Mouse (Mus musculus): ENCODE results near the gene Spaca4. TPM values are rescaled to one million over a fixed set of nuclear protein-coding genes. Genes with fewer than 3 reads are reported as not detected.

Spaca4 gene
- polyA plus RNA-seq, 1 experiment = not detected

DNA sequence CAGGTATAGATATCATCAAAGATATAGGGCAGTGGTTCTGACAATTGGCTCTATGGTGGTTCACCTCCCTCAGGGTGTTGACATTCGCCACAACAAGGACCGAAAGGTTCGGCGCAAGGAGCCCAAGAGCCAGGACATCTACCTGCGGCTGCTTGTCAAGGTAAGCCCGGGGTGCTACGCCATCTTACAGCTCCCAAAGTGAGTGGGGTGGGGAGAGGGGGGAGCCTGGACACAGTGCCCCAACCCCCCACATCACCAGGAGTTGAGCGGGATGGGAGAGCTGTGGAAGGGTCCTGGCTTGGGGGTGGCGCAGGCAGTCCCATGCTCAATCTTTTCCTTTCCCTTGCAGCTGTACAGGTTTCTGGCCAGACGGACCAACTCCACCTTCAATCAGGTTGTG lies 6.4 kb downstream of the Spaca4 start:
- DNase-seq = no peak
- 90% methylated on average over 10 of the region's 10 CpGs for WGBS
- peaks cover 34% of the 10 kb centered on the region for H3K4me1 ChIP-seq (replicated peaks; ENCODE audit: control insufficient read depth, insufficient read depth, low read length)
- H3K27ac ChIP-seq (ENCODE audit: control insufficient read depth, insufficient read depth, low read length) = no peak overlapping the region
- no peaks in the 10 kb centered on the region for H3K27me3 ChIP-seq (ENCODE audit: control insufficient read depth, insufficient read depth, low read length)
- TF ChIP-seq CTCF (IDR thresholded peaks at IDR 0.05; ENCODE audit: borderline replicate concordance, control insufficient read depth, extremely low read depth, insufficient read depth, low read length, poor library complexity) (no peak), POLR2A (IDR thresholded peaks at IDR 0.05; ENCODE audit: control insufficient read depth, extremely low read depth, insufficient read depth, low read length, poor library complexity) (no peak)
- no peak overlapping the region for H3K4me3 ChIP-seq (ENCODE audit: control insufficient read depth, insufficient read depth, low read length)
- peaks cover 19% of the 10 kb centered on the region for H3K36me3 ChIP-seq (ENCODE audit: control insufficient read depth, insufficient read depth, low read length)

GRCm38 (mm10) chr7:45718331-45718730 lies 7.3 kb downstream of the Spaca4 start:
- WGBS = 0% methylated on average over 20 of the region's 20 CpGs
- Histone ChIP-seq H3K4me1 (replicated peaks; ENCODE audit: control insufficient read depth, insufficient read depth, low read length) (peaks cover 37% of the 10 kb centered on the region), H3K36me3 (ENCODE audit: control insufficient read depth, insufficient read depth, low read length) (peaks cover 19% of the 10 kb centered on the region), H3K4me3 (ENCODE audit: control insufficient read depth, insufficient read depth, low read length) (peak overlapping the region; percentile 80), H3K27ac (ENCODE audit: control insufficient read depth, insufficient read depth, low read length) (peak overlapping the region; percentile 12), H3K27me3 (ENCODE audit: control insufficient read depth, insufficient read depth, low read length) (no peaks in the 10 kb centered on the region)
- no peak for TF ChIP-seq POLR2A (IDR thresholded peaks at IDR 0.05; ENCODE audit: control insufficient read depth, extremely low read depth, insufficient read depth, low read length, poor library complexity)
- no peak; the same call in 1 of the 2 replicates for TF ChIP-seq CTCF (IDR thresholded peaks at IDR 0.05; ENCODE audit: borderline replicate concordance, control insufficient read depth, extremely low read depth, insufficient read depth, low read length, poor library complexity)
- DNase-seq = no peak

DNA sequence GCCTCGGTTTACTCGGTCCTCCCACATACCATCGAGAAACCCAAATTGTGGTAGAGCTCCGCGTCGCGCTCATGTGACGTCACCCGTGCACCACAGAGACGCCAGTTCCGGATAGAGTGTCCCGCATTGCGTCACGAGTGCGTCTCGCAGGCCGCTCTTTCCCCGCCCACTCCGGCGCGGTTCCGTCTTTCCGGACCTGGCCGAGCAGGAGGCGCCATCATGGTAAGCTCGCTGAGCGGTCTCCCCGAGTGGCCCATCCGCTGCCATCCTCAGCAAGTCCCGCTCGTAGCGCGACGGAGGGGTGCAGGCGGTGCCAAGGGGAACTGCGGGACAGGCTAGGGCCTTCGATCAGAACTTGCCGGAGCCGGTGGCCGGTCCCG lies 7.7 kb downstream of the Spaca4 start, which contains the start of gene Sphk2:
Gene Sphk2, minus strand, starts transcription at position 85 of the 380 bp plus-strand sequence.
- H3K27me3 ChIP-seq (ENCODE audit: control insufficient read depth, insufficient read depth, low read length) = no peaks in the 10 kb centered on the region
- peak within 1 kb of the TSS; percentile 41 for H3K27ac ChIP-seq (ENCODE audit: control insufficient read depth, insufficient read depth, low read length)
- peaks cover 37% of the 10 kb centered on the region for H3K4me1 ChIP-seq (replicated peaks; ENCODE audit: control insufficient read depth, insufficient read depth, low read length)
- H3K36me3 ChIP-seq (ENCODE audit: control insufficient read depth, insufficient read depth, low read length) = peaks cover 19% of the 10 kb centered on the region
- peak; percentile 94 for DNase-seq
- H3K4me3 ChIP-seq (ENCODE audit: control insufficient read depth, insufficient read depth, low read length) = peak within 1 kb of the TSS; percentile 80
- WGBS = under 1% methylated on average over 41 of the region's 41 CpGs
- TF ChIP-seq CTCF (IDR thresholded peaks at IDR 0.05; ENCODE audit: borderline replicate concordance, control insufficient read depth, extremely low read depth, insufficient read depth, low read length, poor library complexity) (peak; percentile 23; the same call in 1 of the 2 replicates), POLR2A (IDR thresholded peaks at IDR 0.05; ENCODE audit: control insufficient read depth, extremely low read depth, insufficient read depth, low read length, poor library complexity) (peak; percentile 95)

- Histone ChIP-seq H3K36me3 (ENCODE audit: control insufficient read depth, insufficient read depth, low read length) (peaks cover 19% of the 10 kb centered on the region), H3K27me3 (ENCODE audit: control insufficient read depth, insufficient read depth, low read length) (no peaks in the 10 kb centered on the region), H3K4me1 (replicated peaks; ENCODE audit: control insufficient read depth, insufficient read depth, low read length) (peaks cover 37% of the 10 kb centered on the region), H3K4me3 (ENCODE audit: control insufficient read depth, insufficient read depth, low read length) (peak overlapping the region; percentile 80), H3K27ac (ENCODE audit: control insufficient read depth, insufficient read depth, low read length) (peak overlapping the region; percentile 41; the same call in 1 of the 2 replicates)
- WGBS = 8% methylated on average over 31 of the region's 31 CpGs
- TF ChIP-seq POLR2A (IDR thresholded peaks at IDR 0.05; ENCODE audit: control insufficient read depth, extremely low read depth, insufficient read depth, low read length, poor library complexity) (no peak), CTCF (IDR thresholded peaks at IDR 0.05; ENCODE audit: borderline replicate concordance, control insufficient read depth, extremely low read depth, insufficient read depth, low read length, poor library complexity) (no peak)
- DNase-seq = no peak
Observed at GRCm38 (mm10) chr7:45716952-45717917, 8.4 kb downstream of the Spaca4 start.

- no peak for DNase-seq
- Histone ChIP-seq H3K4me3 (ENCODE audit: control insufficient read depth, insufficient read depth, low read length) (no peak overlapping the region), H3K4me1 (replicated peaks; ENCODE audit: control insufficient read depth, insufficient read depth, low read length) (peaks cover 37% of the 10 kb centered on the region)
Observed at GRCm38 (mm10) chr7:45716460-45716857, 9.2 kb downstream of the Spaca4 start.

DNA sequence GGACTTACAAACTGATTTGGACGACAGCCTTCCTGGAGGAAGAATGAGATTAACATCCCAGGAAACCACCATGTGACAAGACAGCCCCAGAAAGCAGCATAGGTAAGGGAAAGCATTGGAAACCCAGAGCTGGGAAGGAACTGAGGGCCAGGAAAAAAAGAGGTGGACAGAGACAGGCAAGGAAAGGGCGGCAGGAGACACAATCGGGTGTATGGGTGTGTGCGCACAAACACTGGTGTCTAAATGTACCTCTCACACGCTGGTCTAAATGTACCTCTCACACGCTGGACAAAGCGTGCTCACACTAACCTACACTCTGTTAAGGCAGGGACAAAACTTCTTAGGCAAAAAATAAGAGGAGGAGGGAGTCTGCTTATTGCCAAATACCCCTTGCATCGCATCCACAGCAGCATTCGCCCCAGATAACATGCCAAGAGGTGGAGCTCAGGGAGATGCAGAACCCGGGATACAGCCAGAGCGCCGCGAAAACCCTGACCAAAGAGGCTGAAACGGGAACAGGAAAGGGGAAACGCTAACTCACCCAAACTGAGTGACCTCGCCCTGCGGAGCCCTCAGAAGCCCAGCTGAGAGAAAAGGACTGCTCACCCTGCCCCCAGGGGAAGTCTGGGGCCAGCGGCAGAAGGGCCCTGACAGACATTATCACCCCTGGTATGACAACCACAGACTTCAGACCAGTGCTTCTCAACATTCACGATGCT lies 9.7 kb downstream of the Spaca4 start:
- Histone ChIP-seq H3K36me3 (ENCODE audit: control insufficient read depth, insufficient read depth, low read length) (peaks cover 20% of the 10 kb centered on the region), H3K4me1 (replicated peaks; ENCODE audit: control insufficient read depth, insufficient read depth, low read length) (peaks cover 37% of the 10 kb centered on the region), H3K27ac (ENCODE audit: control insufficient read depth, insufficient read depth, low read length) (peak overlapping the region; percentile 7; the same call in 1 of the 2 replicates), H3K4me3 (ENCODE audit: control insufficient read depth, insufficient read depth, low read length) (no peak overlapping the region), H3K27me3 (ENCODE audit: control insufficient read depth, insufficient read depth, low read length) (no peaks in the 10 kb centered on the region)
- DNase-seq = no peak
- TF ChIP-seq POLR2A (IDR thresholded peaks at IDR 0.05; ENCODE audit: control insufficient read depth, extremely low read depth, insufficient read depth, low read length, poor library complexity) (no peak), CTCF (IDR thresholded peaks at IDR 0.05; ENCODE audit: borderline replicate concordance, control insufficient read depth, extremely low read depth, insufficient read depth, low read length, poor library complexity) (no peak)
- WGBS = 56% methylated on average over 19 of the region's 19 CpGs

More at GRCm38 (mm10) chr7:45716460-45716857, 9.2 kb downstream of the Spaca4 start:
- TF ChIP-seq POLR2A (IDR thresholded peaks at IDR 0.05; ENCODE audit: control insufficient read depth, extremely low read depth, insufficient read depth, low read length, poor library complexity) (no peak), CTCF (IDR thresholded peaks at IDR 0.05; ENCODE audit: borderline replicate concordance, control insufficient read depth, extremely low read depth, insufficient read depth, low read length, poor library complexity) (no peak)
- peaks cover 19% of the 10 kb centered on the region for H3K36me3 ChIP-seq (ENCODE audit: control insufficient read depth, insufficient read depth, low read length)
- 90% methylated on average over 3 of the region's 3 CpGs for WGBS
- no peaks in the 10 kb centered on the region for H3K27me3 ChIP-seq (ENCODE audit: control insufficient read depth, insufficient read depth, low read length)
- H3K27ac ChIP-seq (ENCODE audit: control insufficient read depth, insufficient read depth, low read length) = no peak overlapping the region

All from thymus, adult 2 months (tissue).